Mouse (Mus musculus): ENCODE measurements around the gene Lypd6.

- TF ChIP-seq CTCF (IDR thresholded peaks at IDR 0.05; ENCODE audit: low read depth, low read length) = no peak
- TF ChIP-seq POLR2A (IDR thresholded peaks at IDR 0.05; ENCODE audit: extremely low read depth, insufficient read depth, low read length) = no peak
Measured at GRCm38 (mm10) chr2:50163608-50164007, 97.4 kb downstream of the Lypd6 start.
